Mouse (Mus musculus): ENCODE data around the gene Ccndbp1. TPM values are rescaled to one million over a fixed set of nuclear protein-coding genes. Genes with fewer than 3 reads are reported as not detected.

The Ccndbp1 gene
- total and polyA plus RNA-seq, 2 experiments from 2014 or later = 34.0 to 42.4 TPM

DNA sequence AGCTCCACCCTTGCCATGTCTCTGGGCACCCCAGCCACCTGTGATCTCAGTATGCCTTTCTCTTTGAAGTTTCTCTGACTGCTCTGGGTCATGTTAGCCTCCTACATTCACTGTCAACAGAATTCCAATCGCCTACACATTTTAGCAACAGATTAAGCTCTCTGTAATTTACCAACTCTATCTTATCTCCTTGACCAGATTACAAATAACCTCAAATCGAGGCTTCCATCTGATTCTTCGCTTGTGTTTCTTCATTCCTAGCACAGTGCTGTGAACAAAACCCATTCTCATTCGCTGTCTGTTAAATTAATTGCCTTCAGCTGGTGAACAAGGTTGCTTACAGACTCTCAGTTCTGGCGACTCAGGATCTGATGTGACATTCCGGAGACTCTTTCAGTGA lies 49.8 kb downstream of the Ccndbp1 start:
- 46% methylated on average over 6 of the region's 6 CpGs for WGBS
- no peak for ATAC-seq (ENCODE audit: insufficient read depth, low read depth)

DNA sequence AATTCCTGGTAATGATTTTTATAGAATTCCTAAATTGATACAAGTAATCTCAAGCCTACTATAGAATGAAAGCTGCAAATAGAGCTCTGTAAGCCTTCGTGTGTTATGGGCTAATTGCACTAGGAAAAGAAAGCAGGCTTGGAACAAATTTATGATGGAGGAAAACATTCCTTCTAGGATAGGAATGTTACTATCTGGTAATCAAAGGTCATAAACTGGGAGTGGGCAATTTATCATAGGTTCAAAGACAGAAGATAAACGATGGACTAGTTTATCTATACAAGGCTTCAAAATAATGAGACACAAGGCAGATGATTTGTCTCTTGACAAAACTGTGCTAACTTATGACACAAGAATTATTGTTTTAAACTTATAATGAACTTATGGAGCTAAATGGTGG lies 53.1 kb downstream of the Ccndbp1 start:
- H3K36me3 ChIP-seq (replicated peaks; ENCODE audit: control insufficient read depth, insufficient read depth, low read length) = no peaks in the 10 kb centered on the region
- H3K9ac ChIP-seq (replicated peaks; ENCODE audit: low read depth, low read length) = no peak overlapping the region
- no peak overlapping the region for H3K4me2 ChIP-seq (ENCODE audit: low read depth, low read length)
- no peaks in the 10 kb centered on the region for H3K27me3 ChIP-seq (ENCODE audit: control insufficient read depth, insufficient read depth, low read length)
- H3K27ac ChIP-seq (ENCODE audit: low read depth) = no peak overlapping the region
- no peaks in the 10 kb centered on the region for H3K4me1 ChIP-seq (ENCODE audit: control insufficient read depth, insufficient read depth)
- H3K9me3 ChIP-seq (replicated peaks; ENCODE audit: control insufficient read depth, low read length) = no peaks in the 10 kb centered on the region
- H3K4me3 ChIP-seq (ENCODE audit: low read depth, low read length) = no peak overlapping the region
- DNase-seq (ENCODE audit: low spot score) (no peak), ATAC-seq (ENCODE audit: insufficient read depth, low read depth) (no peak)
- WGBS = 77% methylated on average over 2 of the region's 2 CpGs
- TF ChIP-seq EP300 (IDR thresholded peaks at IDR 0.05; ENCODE audit: low read depth) = no peak
- no peak for TF ChIP-seq CTCF (IDR thresholded peaks at IDR 0.05; ENCODE audit: low read depth)

More for the DNA sequence above, 49.8 kb downstream of the Ccndbp1 start:
- Histone ChIP-seq H3K9ac (replicated peaks; ENCODE audit: low read depth, low read length) (no peak overlapping the region), H3K4me3 (ENCODE audit: low read depth, low read length) (no peak overlapping the region), H3K4me1 (ENCODE audit: control insufficient read depth, insufficient read depth) (no peaks in the 10 kb centered on the region), H3K36me3 (replicated peaks; ENCODE audit: control insufficient read depth, insufficient read depth, low read length) (no peaks in the 10 kb centered on the region), H3K27ac (ENCODE audit: low read depth) (no peak overlapping the region), H3K27me3 (ENCODE audit: control insufficient read depth, insufficient read depth, low read length) (no peaks in the 10 kb centered on the region), H3K9me3 (replicated peaks; ENCODE audit: control insufficient read depth, low read length) (no peaks in the 10 kb centered on the region), H3K4me2 (ENCODE audit: low read depth, low read length) (no peak overlapping the region)
- TF ChIP-seq EP300 (IDR thresholded peaks at IDR 0.05; ENCODE audit: low read depth) = no peak
- no peak for TF ChIP-seq CTCF (IDR thresholded peaks at IDR 0.05; ENCODE audit: low read depth)
- DNase-seq (ENCODE audit: low spot score) = no peak

Small RNA genes within 50 kb of the gene (microRNA-seq; reads per million reads assigned to microRNA genes)
- gene Gm44325 = not detected

Other genes starting within 250 kb of the Ccndbp1 start
- gene Cdan1, start 158.3 kb upstream of the Ccndbp1 start, total RNA-seq (2014; rRNA removed; ENCODE audit: low replicate concordance) = 20.2 and 43.6 TPM in 2 replicates
- 2.6 and 2.7 TPM in 2 replicates for gene Cdan1, start 158.3 kb upstream of the Ccndbp1 start, polyA plus RNA-seq (2015; fragmentation: Nextera tagmentation; extraction: Ambion mirVana)
- gene Ttbk2, start 157.8 kb upstream of the Ccndbp1 start, total RNA-seq (2014; rRNA removed; ENCODE audit: low replicate concordance) = 5.8 and 14.5 TPM in 2 replicates
- gene Ttbk2, start 157.8 kb upstream of the Ccndbp1 start, polyA plus RNA-seq (2015; fragmentation: Nextera tagmentation; extraction: Ambion mirVana) = 1.4 and 1.8 TPM in 2 replicates
- 11.7 and 28.9 TPM in 2 replicates for gene Ubr1, start 37.7 kb upstream of the Ccndbp1 start, total RNA-seq (2014; rRNA removed; ENCODE audit: low replicate concordance)
- 13.6 and 14.3 TPM in 2 replicates for gene Ubr1, start 37.7 kb upstream of the Ccndbp1 start, polyA plus RNA-seq (2015; fragmentation: Nextera tagmentation; extraction: Ambion mirVana)
- gene Tmem62, start 31.4 kb upstream of the Ccndbp1 start, total RNA-seq (2014; rRNA removed; ENCODE audit: low replicate concordance) = 3.3 and 8.9 TPM in 2 replicates
- gene Tmem62, start 31.4 kb upstream of the Ccndbp1 start, polyA plus RNA-seq (2015; fragmentation: Nextera tagmentation; extraction: Ambion mirVana) = 2.4 and 2.7 TPM in 2 replicates
- 0.27 TPM in 1 of 2 replicates, not detected in the other for gene Epb42, start 28.7 kb downstream of the Ccndbp1 start, total RNA-seq (2014; rRNA removed; ENCODE audit: low replicate concordance)
- 0.26 and 0.56 TPM in 2 replicates for gene Epb42, start 28.7 kb downstream of the Ccndbp1 start, polyA plus RNA-seq (2015; fragmentation: Nextera tagmentation; extraction: Ambion mirVana)
- gene Tgm5, start 77.4 kb downstream of the Ccndbp1 start, total RNA-seq (2014; rRNA removed; ENCODE audit: low replicate concordance) = not detected in 2 replicates
- not detected in 2 replicates for gene Tgm5, start 77.4 kb downstream of the Ccndbp1 start, polyA plus RNA-seq (2015; fragmentation: Nextera tagmentation; extraction: Ambion mirVana)
- gene Tgm7, start 101.4 kb downstream of the Ccndbp1 start, total RNA-seq (2014; rRNA removed; ENCODE audit: low replicate concordance) = not detected in 2 replicates
- gene Tgm7, start 101.4 kb downstream of the Ccndbp1 start, polyA plus RNA-seq (2015; fragmentation: Nextera tagmentation; extraction: Ambion mirVana) = not detected in 2 replicates
- gene Adal, start 132.0 kb downstream of the Ccndbp1 start, total RNA-seq (2014; rRNA removed; ENCODE audit: low replicate concordance) = 13.1 and 15.3 TPM in 2 replicates
- 13.4 and 14.4 TPM in 2 replicates for gene Adal, start 132.0 kb downstream of the Ccndbp1 start, polyA plus RNA-seq (2015; fragmentation: Nextera tagmentation; extraction: Ambion mirVana)
- 6.1 and 8.4 TPM in 2 replicates for gene Lcmt2, start 132.2 kb downstream of the Ccndbp1 start, total RNA-seq (2014; rRNA removed; ENCODE audit: low replicate concordance)
- gene Lcmt2, start 132.2 kb downstream of the Ccndbp1 start, polyA plus RNA-seq (2015; fragmentation: Nextera tagmentation; extraction: Ambion mirVana) = 15.4 and 19.1 TPM in 2 replicates
- 9.6 and 20.8 TPM in 2 replicates for gene Tubgcp4, start 162.3 kb downstream of the Ccndbp1 start, total RNA-seq (2014; rRNA removed; ENCODE audit: low replicate concordance)
- 12.3 and 13.0 TPM in 2 replicates for gene Tubgcp4, start 162.3 kb downstream of the Ccndbp1 start, polyA plus RNA-seq (2015; fragmentation: Nextera tagmentation; extraction: Ambion mirVana)
- 4.2 and 4.8 TPM in 2 replicates for gene Zscan29, start 162.7 kb downstream of the Ccndbp1 start, total RNA-seq (2014; rRNA removed; ENCODE audit: low replicate concordance)
- gene Zscan29, start 162.7 kb downstream of the Ccndbp1 start, polyA plus RNA-seq (2015; fragmentation: Nextera tagmentation; extraction: Ambion mirVana) = 5.1 and 5.6 TPM in 2 replicates

Measured in heart, postnatal 0 days (tissue).